Mouse (Mus musculus) gastrocnemius, postnatal 14 days (tissue): Measurements from ENCODE around the gene Gstm4. TPM values are rescaled to one million over a fixed set of nuclear protein-coding genes. Genes with fewer than 3 reads are reported as not detected.
A peak's percentile ranks its signal among the peaks of the same experiment; 100 is the strongest.
"Not testable (repeated sequence)": the region's sequence is repeated elsewhere in the genome, so short reads cannot be mapped to it uniquely, and the experiment has no call there.

ENCODE experiments used
- DNase-seq: peaks from one replicate; pipeline ENCODE4 v3.0.0; 2021; ENCODE audit warnings: mixed read lengths
- intact Hi-C: fragments of 180-260 bp; cut with DNase I; formaldehyde crosslinking; loops from one replicate; pipeline ENCODE4 v1.15.1; 2025; ENCODE audit warnings: low total_unique reads
- total RNA-seq, 2 experiments: library from RNA; stranded (reverse); gene quantifications; 2 replicates each; pipeline ENCODE4 v1.2.3; 2021

Gene Gstm4
- total RNA-seq, 2 experiments from 2014 or later = 11.4 to 12.0 TPM

DNA sequence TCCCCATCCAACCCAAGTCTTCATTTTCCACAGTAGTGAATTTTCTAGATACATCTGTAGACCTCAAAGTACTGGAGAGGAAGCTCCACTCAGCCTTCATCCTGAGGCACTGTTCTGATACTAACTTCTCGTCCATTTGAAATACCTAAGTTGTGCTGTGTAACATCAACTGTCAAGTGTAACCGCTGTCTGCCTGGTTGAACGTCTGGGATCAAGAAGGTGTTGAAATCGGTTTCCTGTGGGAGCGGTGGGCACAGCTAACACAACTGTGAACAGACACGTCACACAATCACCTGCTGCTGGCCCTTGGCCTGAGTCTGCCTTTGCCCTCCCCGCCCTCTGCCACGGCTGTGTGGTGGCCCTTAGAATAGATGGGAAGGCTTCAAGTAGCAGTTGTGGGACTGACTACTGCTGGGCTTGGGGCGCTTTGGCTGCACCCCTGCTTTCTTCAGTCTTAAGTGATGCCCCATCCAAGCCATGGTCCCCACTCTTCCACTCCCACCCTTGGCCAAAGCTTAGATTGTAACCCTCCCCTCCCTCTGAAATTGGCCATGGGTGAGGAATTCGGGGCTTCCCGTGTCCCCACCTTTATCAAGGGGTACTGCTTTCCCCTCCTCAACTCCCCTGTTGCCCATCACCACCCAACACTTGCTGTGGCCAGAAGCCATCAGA is 24.2 kb downstream of the Gstm4 start:
- DNase-seq, intact Hi-C loops: not testable (repeated sequence)

DNA sequence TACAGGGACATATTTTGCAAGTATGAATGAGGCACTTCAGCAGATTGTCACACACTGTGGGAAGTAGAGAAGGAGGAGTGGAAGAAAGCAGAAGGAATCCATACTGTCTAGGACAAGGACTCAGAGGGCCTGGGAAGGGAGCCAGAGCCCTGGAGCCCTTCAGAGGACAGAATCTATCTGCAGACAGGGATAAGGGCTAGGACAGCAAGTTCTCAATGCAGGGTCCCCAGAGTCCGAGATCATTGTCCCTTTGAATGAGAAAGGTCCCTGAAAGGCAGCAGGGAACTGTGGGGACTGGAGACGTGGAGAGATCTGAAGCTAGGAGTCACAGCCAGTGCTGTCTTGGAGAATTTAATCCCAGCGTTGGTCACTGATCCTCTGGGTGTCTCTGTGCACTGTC is 25.5 kb downstream of the Gstm4 start:
- DNase-seq, intact Hi-C loops: not testable (repeated sequence)

DNA sequence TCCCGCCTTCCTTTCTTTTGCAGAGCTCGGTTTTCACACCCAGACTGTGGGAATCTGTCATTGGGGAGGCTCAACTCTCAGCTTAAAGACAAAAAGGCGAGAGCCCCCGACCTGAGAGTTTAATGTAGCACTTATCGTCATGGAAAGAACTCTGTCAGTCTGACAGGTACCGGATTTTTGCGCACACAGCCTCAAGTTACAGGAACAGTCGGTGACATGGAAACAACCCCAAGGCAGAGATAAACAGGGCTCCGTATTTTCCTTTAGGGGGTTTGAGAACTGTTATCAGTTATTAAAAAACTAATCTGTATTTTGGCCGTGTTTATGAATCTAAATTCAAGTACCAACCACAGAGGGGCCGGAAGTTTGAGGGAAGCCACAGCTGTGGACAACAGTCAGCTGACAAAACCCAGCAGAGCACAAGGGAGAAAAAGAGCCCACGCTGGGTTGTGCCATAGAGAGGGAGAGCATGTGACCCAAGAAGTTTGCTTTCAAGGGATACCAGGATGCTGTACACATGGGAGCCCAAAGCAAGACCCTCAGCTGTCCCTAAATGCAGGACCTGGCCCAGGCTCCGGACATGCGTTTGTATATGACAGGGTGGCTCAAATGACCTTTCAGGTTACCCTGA is 26.4 kb downstream of the Gstm4 start:
- no peak for DNase-seq
- intact Hi-C loops = no loop called here

DNA sequence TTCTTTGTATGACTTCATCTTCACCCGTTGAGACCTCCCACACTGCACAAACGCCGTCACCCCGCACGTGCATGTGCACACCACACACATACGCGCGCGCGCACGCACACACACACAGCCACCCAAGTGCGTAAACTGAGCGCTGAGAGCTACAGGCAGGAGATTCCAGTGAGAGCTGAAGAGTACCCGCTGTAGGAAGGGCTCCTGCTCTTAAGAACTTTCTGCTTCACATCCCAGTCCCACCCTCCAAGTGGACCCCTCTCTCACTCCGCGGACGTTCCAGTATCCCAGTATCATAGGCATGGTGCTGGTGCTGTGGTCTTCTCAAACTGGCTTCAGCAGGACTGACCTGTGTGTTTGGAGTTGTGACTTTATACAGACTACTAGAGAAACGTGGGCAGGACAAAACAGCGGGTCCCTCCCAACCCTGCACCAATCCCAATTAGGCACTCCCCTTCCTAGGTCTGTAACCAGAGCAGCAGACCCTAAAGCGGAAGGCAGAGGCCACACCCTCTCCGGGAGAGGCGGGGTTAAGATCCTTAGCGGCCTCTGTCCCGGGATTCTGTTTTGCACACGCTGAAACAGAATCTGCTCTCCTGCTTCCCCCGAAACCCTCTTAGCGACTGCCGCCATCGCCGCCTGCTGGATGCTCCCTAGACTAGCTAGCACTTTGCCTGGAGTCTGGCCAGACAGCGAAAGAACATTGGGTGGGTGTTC is 27.1 kb downstream of the Gstm4 start, which contains the start of gene Gstm1:
Gene Gstm1 (minus strand): TSS at position 501 of the 717 bp plus-strand sequence.
- intact Hi-C loops = no loop called here
- peak; percentile 96 for DNase-seq

DNA sequence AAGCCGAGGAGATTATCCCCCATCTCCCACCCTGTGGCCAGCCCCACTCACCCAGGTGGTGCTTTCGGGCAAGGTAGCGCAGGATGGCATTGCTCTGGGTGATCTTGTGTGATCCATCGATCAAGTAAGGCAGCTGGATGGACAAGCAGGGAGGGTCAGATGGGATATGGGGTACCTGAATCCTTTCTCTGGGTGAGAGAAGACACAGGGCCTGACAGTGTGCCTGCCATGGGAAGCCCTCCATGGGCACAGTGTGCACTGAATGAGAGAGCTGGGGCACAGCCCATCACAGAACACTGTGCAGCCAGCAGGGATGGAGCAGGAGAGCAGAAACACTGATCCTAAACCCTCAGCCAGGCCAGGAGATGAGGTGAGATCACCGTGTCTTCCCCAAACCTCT is 28.2 kb downstream of the Gstm4 start:
- intact Hi-C loops, DNase-seq: not testable (repeated sequence)

- intact Hi-C loops = loop anchor here (5.0 kb wide), 1 partner anchor 58 kb away; no protein-coding TSS in a partner anchor
- no peak for DNase-seq
Measured at GRCm38 (mm10) chr3:108014974-108015346, 29.7 kb downstream of the Gstm4 start.

GRCm38 (mm10) chr3:108014098-108014973 is 30.4 kb downstream of the Gstm4 start:
- intact Hi-C loops = loop anchor here (5.0 kb wide), 1 partner anchor 57 kb away; no protein-coding TSS in a partner anchor
- DNase-seq = no peak

DNA sequence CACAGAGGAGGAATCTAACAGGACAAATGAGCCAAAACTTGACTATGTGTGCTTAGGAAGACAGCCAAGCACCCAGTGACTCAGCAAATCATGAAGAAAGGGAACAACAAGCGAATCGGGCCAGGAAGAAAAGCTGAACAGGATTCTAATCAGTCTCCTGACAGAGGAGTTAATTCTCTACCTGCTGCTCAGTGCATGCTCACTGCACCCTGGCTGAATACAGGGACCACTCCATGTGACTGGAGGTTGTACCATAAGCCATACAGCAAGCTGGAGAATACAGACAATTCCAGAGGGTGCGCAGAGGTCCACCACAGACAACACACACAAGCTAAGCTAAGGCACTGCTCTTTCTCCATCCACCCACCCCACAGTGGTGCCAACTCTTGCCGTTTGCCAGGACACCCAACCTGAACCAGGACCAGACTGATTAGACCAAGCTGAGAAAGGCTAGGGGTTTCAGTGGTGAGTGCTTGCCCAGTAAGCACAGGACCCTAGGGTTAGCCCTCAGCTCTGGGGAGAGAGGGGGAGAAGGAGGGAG is 31.3 kb downstream of the Gstm4 start:
- intact Hi-C loops = loop anchor here (5.0 kb wide), 1 partner anchor 56 kb away; no protein-coding TSS in a partner anchor
- DNase-seq = peak; percentile 43

DNA sequence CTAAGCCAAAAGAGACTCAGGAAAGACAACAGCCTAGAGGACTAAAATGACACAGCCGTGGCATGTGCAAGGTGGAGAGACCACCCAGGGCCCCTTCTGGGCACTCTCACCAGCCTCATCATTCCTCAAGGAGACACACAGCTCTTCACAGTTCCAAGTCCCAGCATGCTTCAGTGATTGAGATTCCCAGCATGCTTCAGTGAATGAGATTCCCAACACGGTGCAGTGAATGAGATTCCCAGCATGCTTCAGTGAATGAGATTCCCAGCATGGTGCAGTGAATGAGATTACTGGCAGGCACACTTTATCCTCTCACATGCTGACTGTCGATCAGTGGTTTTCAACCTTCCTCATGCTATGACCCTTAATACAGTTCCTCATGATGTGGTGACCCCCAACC is 33.1 kb downstream of the Gstm4 start:
- no peak for DNase-seq
- intact Hi-C loops = loop anchor here (5.0 kb wide), 1 partner anchor 54 kb away; no protein-coding TSS in a partner anchor

GRCm38 (mm10) chr3:108010286-108010685 is 34.4 kb downstream of the Gstm4 start:
- intact Hi-C loops = loop anchor here (5.0 kb wide), 1 partner anchor 53 kb away; no protein-coding TSS in a partner anchor
- DNase-seq = peak; percentile 38

- intact Hi-C loops = no loop called here
- no peak for DNase-seq
Measured at GRCm38 (mm10) chr3:108002021-108002420, 42.7 kb downstream of the Gstm4 start.

- DNase-seq = no peak
- intact Hi-C loops = no loop called here
Measured at GRCm38 (mm10) chr3:107999491-107999890, 45.2 kb downstream of the Gstm4 start.

DNA sequence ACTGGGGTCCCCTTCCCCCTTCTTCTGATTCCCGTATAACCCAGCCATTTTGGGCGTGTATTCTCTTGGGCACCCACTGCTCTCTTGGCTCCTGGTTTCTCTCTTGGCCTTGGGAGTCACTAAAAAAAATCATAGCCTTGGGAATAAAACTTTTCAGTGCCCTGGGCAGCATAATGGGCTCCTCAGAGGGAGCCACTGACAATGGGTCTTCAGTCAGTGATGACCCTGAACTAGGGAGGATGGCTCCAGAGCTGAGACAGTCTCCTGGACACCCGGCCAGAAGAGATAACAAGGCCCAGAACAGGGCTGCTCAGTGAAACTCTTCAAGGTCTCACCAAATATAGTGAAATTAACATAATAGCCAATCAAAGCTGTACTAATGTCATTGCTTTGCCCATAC is 46.1 kb downstream of the Gstm4 start:
- intact Hi-C loops = no loop called here

DNA sequence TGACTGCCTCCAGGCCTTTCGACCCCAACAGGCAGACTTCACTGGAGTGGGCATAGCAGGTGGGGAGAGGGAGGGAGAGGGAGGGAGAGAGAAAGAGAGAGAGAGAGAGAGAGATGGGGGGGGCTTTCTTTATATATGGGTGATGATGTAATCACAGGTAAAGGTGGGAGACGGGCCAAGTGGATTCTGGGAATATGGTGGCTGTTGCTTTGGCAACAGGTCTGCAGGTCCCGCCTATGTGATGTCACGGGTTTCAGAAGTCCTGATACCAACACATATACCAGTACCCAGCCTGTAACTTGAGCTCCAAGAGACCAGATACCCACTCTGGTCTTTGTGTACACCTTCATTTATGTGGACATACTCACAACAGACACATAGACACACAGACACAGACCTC is 48.1 kb downstream of the Gstm4 start:
- no peak for DNase-seq
- intact Hi-C loops = no loop called here

More for the DNA sequence above, 46.1 kb downstream of the Gstm4 start:
- no peak for DNase-seq

GRCm38 (mm10) chr3:107995974-107996373 is 48.7 kb downstream of the Gstm4 start:
- intact Hi-C loops, DNase-seq: not testable (repeated sequence)
